Mouse (Mus musculus): ENCODE data around the gene Alox12b. TPM values are rescaled to one million over a fixed set of nuclear protein-coding genes. Genes with fewer than 3 reads are reported as not detected.
A peak's percentile ranks its signal among the peaks of the same experiment; 100 is the strongest.

Gene Alox12b
- total and polyA plus RNA-seq, 3 experiments: not detected

DNA sequence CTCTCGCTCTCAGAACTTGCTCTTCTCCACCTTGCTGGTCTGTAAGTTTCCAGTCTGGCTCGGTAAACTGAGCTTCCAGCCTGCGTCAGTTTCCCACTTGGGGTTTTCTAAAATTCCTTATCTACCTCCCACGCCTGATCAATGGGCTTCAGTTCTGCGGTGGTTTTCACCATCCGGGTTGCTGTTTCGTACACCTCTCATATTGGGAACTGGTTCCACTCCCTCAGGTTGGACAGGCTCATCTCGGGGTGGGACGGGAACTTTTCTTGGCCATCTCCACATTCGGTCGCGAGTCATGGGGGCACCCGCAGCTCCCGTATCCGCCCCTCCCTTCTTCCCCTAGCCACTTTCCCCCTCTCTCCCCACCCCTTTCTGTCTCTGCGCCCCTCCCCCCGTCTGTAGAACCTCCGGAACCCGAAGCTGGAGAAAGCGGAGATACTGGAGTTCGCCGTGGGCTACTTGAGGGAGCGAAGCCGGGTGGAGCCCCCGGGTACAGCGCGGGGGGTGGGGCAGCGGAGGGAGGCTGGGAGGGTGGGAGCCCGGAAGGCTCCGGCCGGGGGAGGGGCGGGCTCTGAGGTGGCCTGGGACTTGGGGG, 35.0 kb upstream of the Alox12b start:
- Histone ChIP-seq H3K79me2 (ENCODE audit: control insufficient read depth, insufficient read depth, low read length, poor library complexity) (no peaks in the 10 kb centered on the region; the same call in 1 of the 2 replicates), H3K9me3 (replicated peaks; ENCODE audit: insufficient read depth, low read length) (no peaks in the 10 kb centered on the region), H3K27me3 (ENCODE audit: control insufficient read depth in 1 of 2, insufficient read depth in 2 of 2, low read length in 2 of 2) (no peaks in the 10 kb centered on the region), H3K36me3 (ENCODE audit: control insufficient read depth in 1 of 2, insufficient read depth in 2 of 2, low read length in 2 of 2) (peaks cover 0 to 5% of the 10 kb centered on the region in 2 experiments; a peak in 2 of 4 replicates), H3K27ac (ENCODE audit: control insufficient read depth, low read depth, low read length) (no peak overlapping the region), H3K4me1 (ENCODE audit: control insufficient read depth in 1 of 2, insufficient read depth in 2 of 2, low read length in 2 of 2) (peaks cover 0 to 16% of the 10 kb centered on the region in 2 experiments; a peak in 2 of 4 replicates), H3K4me3 (ENCODE audit: control insufficient read depth in 1 of 2, insufficient read depth in 1 of 2, low read depth in 2 of 2, low read length in 2 of 2) (peak overlapping the region; percentile 20 to 88), H3K9ac (ENCODE audit: control insufficient read depth, low read depth, low read length, poor library complexity, severe bottlenecking) (peak overlapping the region; percentile 60)
- TF ChIP-seq SIN3A (IDR thresholded peaks at IDR 0.05; ENCODE audit: low read length): no peak
- no peak for TF ChIP-seq NRF1 (IDR thresholded peaks at IDR 0.05; ENCODE audit: insufficient read depth, low read depth, low read length, poor library complexity, severe bottlenecking)
- 0 out of 2 replicates have a peak, but pooled peaks have one; percentile 15 for TF ChIP-seq UBTF (IDR thresholded peaks at IDR 0.05; ENCODE audit: borderline replicate concordance, insufficient read depth, low read depth, low read length)
- TF ChIP-seq ETS1 (IDR thresholded peaks at IDR 0.05; ENCODE audit: low read depth, low read length): 0 out of 2 replicates have a peak, but pooled peaks have one; percentile 18
- TF ChIP-seq MAZ (IDR thresholded peaks at IDR 0.05; ENCODE audit: low read depth, low read length): peak; percentile 84; the same call in 1 of the 2 replicates
- no peak for TF ChIP-seq MAX (IDR thresholded peaks at IDR 0.05; ENCODE audit: low read length)
- DNase-seq (ENCODE audit: low read depth, low spot score): peak; percentile 65

DNA sequence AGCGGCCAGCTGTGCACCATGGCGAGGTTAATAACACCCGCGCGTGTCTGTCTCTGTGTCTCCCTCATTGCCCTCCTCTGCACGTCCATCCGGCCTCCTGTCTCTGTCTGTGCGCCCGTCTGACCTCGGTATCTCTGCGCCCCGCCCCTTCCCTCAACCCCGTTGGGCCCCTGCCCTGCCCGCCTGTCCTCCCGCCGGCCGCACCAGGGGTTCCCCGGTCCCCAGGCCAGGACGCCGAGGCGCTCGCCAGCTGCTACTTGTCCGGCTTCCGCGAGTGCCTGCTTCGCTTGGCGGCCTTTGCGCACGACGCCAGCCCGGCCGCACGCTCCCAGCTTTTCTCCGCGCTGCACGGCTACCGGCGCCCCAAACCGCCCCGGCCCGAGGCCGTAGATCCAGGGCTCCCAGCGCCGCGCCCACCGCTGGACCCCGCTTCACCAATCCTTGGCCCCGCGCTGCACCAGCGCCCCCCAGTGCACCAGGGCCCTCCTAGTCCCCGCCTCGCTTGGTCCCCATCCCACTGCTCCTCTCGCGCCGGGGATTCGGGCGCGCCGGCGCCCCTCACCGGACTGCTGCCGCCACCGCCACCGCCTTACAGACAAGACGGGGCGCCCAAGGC, 34.3 kb upstream of the Alox12b start, which contains the start of gene 9130213A22Rik:
9130213A22Rik (minus strand) TSS at position 254 of the 616 bp plus-strand sequence.
- no peaks in the 10 kb centered on the region; a peak in 1 of 4 replicates for H3K36me3 ChIP-seq (ENCODE audit: control insufficient read depth in 1 of 2, insufficient read depth in 2 of 2, low read length in 2 of 2)
- H3K79me2 ChIP-seq (ENCODE audit: control insufficient read depth, insufficient read depth, low read length, poor library complexity): no peaks in the 10 kb centered on the region; the same call in 1 of the 2 replicates
- TF ChIP-seq GABPA (IDR thresholded peaks at IDR 0.05; ENCODE audit: low read depth, low read length) (no peak), MXI1 (IDR thresholded peaks at IDR 0.05; ENCODE audit: low read depth, low read length) (0 out of 2 replicates have a peak, but pooled peaks have one; percentile 73), ZC3H11A (IDR thresholded peaks at IDR 0.05; ENCODE audit: low read depth, low read length) (no peak), SIN3A (IDR thresholded peaks at IDR 0.05; ENCODE audit: low read length) (peak; percentile 51), JUND (IDR thresholded peaks at IDR 0.05; ENCODE audit: low read depth, low read length) (no peak), RAD21 (IDR thresholded peaks at IDR 0.05; ENCODE audit: low read depth, low read length) (peak; percentile 64), TCF12 (IDR thresholded peaks at IDR 0.05; ENCODE audit: low read depth, low read length) (0 out of 2 replicates have a peak, but pooled peaks have one; percentile 19), MYC (IDR thresholded peaks at IDR 0.05; ENCODE audit: low read depth, low read length) (no peak), MAZ (IDR thresholded peaks at IDR 0.05; ENCODE audit: low read depth, low read length) (peak; percentile 56; the same call in 1 of the 2 replicates), MAX (IDR thresholded peaks at IDR 0.05; ENCODE audit: low read length) (peak; percentile 45; the same call in 1 of the 2 replicates), POLR2AphosphoS2 (IDR thresholded peaks at IDR 0.05; ENCODE audit: low read length) (no peak), ELF1 (IDR thresholded peaks at IDR 0.05; ENCODE audit: low read depth, low read length) (no peak), SMC3 (IDR thresholded peaks at IDR 0.05; ENCODE audit: low read depth, low read length) (peak; percentile 53), HCFC1 (IDR thresholded peaks at IDR 0.05; ENCODE audit: low read depth, low read length) (0 out of 2 replicates have a peak, but pooled peaks have one; percentile 50), MEF2A (IDR thresholded peaks at IDR 0.05; ENCODE audit: extremely low read depth, insufficient replicate concordance, low read depth, low read length, poor library complexity, severe bottlenecking) (no peak), NRF1 (IDR thresholded peaks at IDR 0.05; ENCODE audit: insufficient read depth, low read depth, low read length, poor library complexity, severe bottlenecking) (peak; percentile 30; the same call in 1 of the 2 replicates), ZNF384 (IDR thresholded peaks at IDR 0.05; ENCODE audit: low read depth, low read length) (0 out of 2 replicates have a peak, but pooled peaks have one; percentile 9), POLR2AphosphoS5 (IDR thresholded peaks at IDR 0.05; ENCODE audit: borderline replicate concordance, low read depth, low read length) (no peak), UBTF (IDR thresholded peaks at IDR 0.05; ENCODE audit: borderline replicate concordance, insufficient read depth, low read depth, low read length) (peak; percentile 96; the same call in 1 of the 2 replicates), KAT2A (conservative IDR thresholded peaks at IDR 0.05; ENCODE audit: low read depth, low read length) (no peak; the same call in 1 of the 2 replicates), CTCF (IDR thresholded peaks at IDR 0.05 in 2 of 3, conservative IDR thresholded peaks at IDR 0.05 in 1 of 3; ENCODE audit: control insufficient read depth in 1 of 3, insufficient read depth in 1 of 3, low read depth in 2 of 3, low read length in 3 of 3, poor library complexity in 1 of 3, severe bottlenecking in 1 of 3) (peak in 2 of 3 experiments; percentile 68 to 81; a peak in 5 of 6 replicates), E2F4 (IDR thresholded peaks at IDR 0.05; ENCODE audit: borderline replicate concordance, low read depth, low read length) (no peak), CHD1 (IDR thresholded peaks at IDR 0.05; ENCODE audit: low read depth, low read length) (peak; percentile 90; the same call in 1 of the 2 replicates)
- H3K4me3 ChIP-seq (ENCODE audit: control insufficient read depth in 1 of 2, insufficient read depth in 1 of 2, low read depth in 2 of 2, low read length in 2 of 2): peak within 1 kb of the TSS; percentile 20 to 88
- peak within 1 kb of the TSS; percentile 60 for H3K9ac ChIP-seq (ENCODE audit: control insufficient read depth, low read depth, low read length, poor library complexity, severe bottlenecking)
- H3K27me3 ChIP-seq (ENCODE audit: control insufficient read depth in 1 of 2, insufficient read depth in 2 of 2, low read length in 2 of 2): no peaks in the 10 kb centered on the region
- peak; percentile 88 for DNase-seq (ENCODE audit: low read depth, low spot score)
- no peak within 1 kb of the TSS for H3K27ac ChIP-seq (ENCODE audit: control insufficient read depth, low read depth, low read length)
- H3K9me3 ChIP-seq (replicated peaks; ENCODE audit: insufficient read depth, low read length): no peaks in the 10 kb centered on the region
- H3K4me1 ChIP-seq (ENCODE audit: control insufficient read depth in 1 of 2, insufficient read depth in 2 of 2, low read length in 2 of 2): peaks cover 0 to 10% of the 10 kb centered on the region in 2 experiments; a peak in 2 of 4 replicates
